Mouse (Mus musculus): ENCODE results near the gene Metap1d. TPM values are rescaled to one million over a fixed set of nuclear protein-coding genes. Genes with fewer than 3 reads are reported as not detected.

Gene Metap1d
- total and polyA plus RNA-seq, 3 experiments = 18.9 to 28.3 (median 21.5) TPM

- TF ChIP-seq ZKSCAN1 (IDR thresholded peaks at IDR 0.05; ENCODE audit: borderline replicate concordance, low read depth, low read length) (no peak), USF1 (IDR thresholded peaks at IDR 0.05; ENCODE audit: low read depth, low read length) (no peak), MEF2A (IDR thresholded peaks at IDR 0.05; ENCODE audit: borderline replicate concordance, low read depth, low read length) (no peak), JUN (IDR thresholded peaks at IDR 0.05; ENCODE audit: insufficient read depth, low read depth, low read length) (no peak), EP300 (IDR thresholded peaks at IDR 0.05; ENCODE audit: low read length) (no peak), KAT2A (IDR thresholded peaks at IDR 0.05; ENCODE audit: insufficient replicate concordance, low read length) (no peak), ELF1 (IDR thresholded peaks at IDR 0.05; ENCODE audit: low read depth, low read length) (no peak), RAD21 (IDR thresholded peaks at IDR 0.05; ENCODE audit: low read depth, low read length) (no peak), TBP (conservative IDR thresholded peaks at IDR 0.05; ENCODE audit: low read depth, low read length) (no peak), SIN3A (IDR thresholded peaks at IDR 0.05; ENCODE audit: low read length) (no peak), MAX (IDR thresholded peaks at IDR 0.05; ENCODE audit: low read length) (no peak), POLR2A (IDR thresholded peaks at IDR 0.05; ENCODE audit: low read depth, low read length) (no peak)
- Histone ChIP-seq H3K27ac (ENCODE audit: insufficient read depth, low read depth) (no peak overlapping the region), H3K79me2 (replicated peaks; ENCODE audit: control insufficient read depth, extremely low read depth, insufficient read depth, poor library complexity, severe bottlenecking) (no peaks in the 10 kb centered on the region), H3K27me3 (replicated peaks) (no peaks in the 10 kb centered on the region), H3K4me3 (replicated peaks in 1 of 3; ENCODE audit: low read depth in 2 of 3, low read length in 2 of 3, poor library complexity in 1 of 3) (no peak overlapping the region), H3K4me1 (ENCODE audit: control insufficient read depth in 1 of 2, insufficient read depth in 2 of 2) (peaks cover 0 to 11% of the 10 kb centered on the region in 2 experiments; a peak in 2 of 4 replicates), H3K36me3 (replicated peaks in 1 of 2; ENCODE audit: control insufficient read depth in 1 of 2, insufficient read depth in 1 of 2, low read length in 1 of 2) (no peaks in the 10 kb centered on the region), H3K9ac (ENCODE audit: insufficient read depth, low read depth) (no peak overlapping the region), H3K9me3 (replicated peaks; ENCODE audit: low read length) (peaks cover 23% of the 10 kb centered on the region), H3K4me2 (ENCODE audit: insufficient read depth, low read depth, poor library complexity, severe bottlenecking) (no peak overlapping the region)
- dilution Hi-C loops (cut with MboI; ENCODE audit: extremely low pct_ligation_motif_present, extremely low pct_unique_long_range_greater_than_20kb, low sequenced_read_pairs) (no loop called here), in situ Hi-C loops (cut with MboI; ENCODE audit: low pct_ligation_motif_present, low pct_unique_long_range_greater_than_20kb, low sequenced_read_pairs) (loop anchor here (25.0 kb wide), 1 partner anchor 245 kb away; no protein-coding TSS in a partner anchor)
- DNase-seq (ENCODE audit: extremely low read depth) = no peak
These were observed 79.2 kb downstream of the Metap1d start for GRCm38 (mm10) chr2:71531990-71532970.

GRCm38 (mm10) chr2:71533094-71533493, 80.0 kb downstream of the Metap1d start:
- no peak overlapping the region for H3K4me3 ChIP-seq (replicated peaks in 1 of 3; ENCODE audit: low read depth in 2 of 3, low read length in 2 of 3, poor library complexity in 1 of 3)
- no peaks in the 10 kb centered on the region for H3K79me2 ChIP-seq (replicated peaks; ENCODE audit: control insufficient read depth, extremely low read depth, insufficient read depth, poor library complexity, severe bottlenecking)
- peaks cover 0 to 11% of the 10 kb centered on the region in 2 experiments; a peak in 2 of 4 replicates for H3K4me1 ChIP-seq (ENCODE audit: control insufficient read depth in 1 of 2, insufficient read depth in 2 of 2)
- no peak overlapping the region for H3K4me2 ChIP-seq (ENCODE audit: insufficient read depth, low read depth, poor library complexity, severe bottlenecking)
- H3K27me3 ChIP-seq (replicated peaks) = no peaks in the 10 kb centered on the region
- in situ Hi-C loops (cut with MboI; ENCODE audit: low pct_ligation_motif_present, low pct_unique_long_range_greater_than_20kb, low sequenced_read_pairs) = loop anchor here (25.0 kb wide), 1 partner anchor 246 kb away; no protein-coding TSS in a partner anchor
- no peaks in the 10 kb centered on the region for H3K36me3 ChIP-seq (replicated peaks in 1 of 2; ENCODE audit: control insufficient read depth in 1 of 2, insufficient read depth in 1 of 2, low read length in 1 of 2)
- H3K27ac ChIP-seq (ENCODE audit: insufficient read depth, low read depth) = no peak overlapping the region
- no peak overlapping the region for H3K9ac ChIP-seq (ENCODE audit: insufficient read depth, low read depth)
- TF ChIP-seq RAD21 (IDR thresholded peaks at IDR 0.05; ENCODE audit: low read depth, low read length) (no peak), MYC (IDR thresholded peaks at IDR 0.05; ENCODE audit: low read depth, low read length) (no peak), CHD2 (IDR thresholded peaks at IDR 0.05; ENCODE audit: low read length) (no peak), IRF4 (IDR thresholded peaks at IDR 0.05; ENCODE audit: low read depth, low read length) (no peak), USF1 (IDR thresholded peaks at IDR 0.05; ENCODE audit: low read depth, low read length) (no peak), POLR2A (IDR thresholded peaks at IDR 0.05; ENCODE audit: low read depth, low read length) (no peak), TBP (conservative IDR thresholded peaks at IDR 0.05; ENCODE audit: low read depth, low read length) (no peak), ETS1 (conservative IDR thresholded peaks at IDR 0.05; ENCODE audit: low read depth, low read length) (no peak)
- DNase-seq (ENCODE audit: extremely low read depth) = no peak
- dilution Hi-C loops (cut with MboI; ENCODE audit: extremely low pct_ligation_motif_present, extremely low pct_unique_long_range_greater_than_20kb, low sequenced_read_pairs) = no loop called here
- H3K9me3 ChIP-seq (replicated peaks; ENCODE audit: low read length) = peaks cover 23% of the 10 kb centered on the region

All from CH12.LX (cell line).